Mouse (Mus musculus) gastrocnemius, adult 8-10 months (tissue): ENCODE results near the gene Efcab5. TPM values are rescaled to one million over a fixed set of nuclear protein-coding genes. Genes with fewer than 3 reads are reported as not detected.
"Not testable (repeated sequence)": the region's sequence is repeated elsewhere in the genome, so short reads cannot be mapped to it uniquely, and the experiment has no call there.

Source experiments
- DNase-seq, 2 experiments: peaks; one replicate each; pipeline ENCODE4 v3.0.0; 2022; ENCODE audit warnings: low spot score in 2 of 2
- microRNA-seq: library from miRNA; unstranded; fragments of <30 nt; microRNA quantifications from one replicate; pipeline ENCODE4 v1.2.0, GENCODE M21; 2022
- total RNA-seq, 4 experiments: library from RNA; stranded (reverse); gene quantifications; 2 replicates each; pipeline ENCODE4 v1.2.4; 2022

Efcab5 gene
- total RNA-seq, 4 experiments from 2014 or later = 0.15 to 0.27 (median 0.20) TPM

DNA sequence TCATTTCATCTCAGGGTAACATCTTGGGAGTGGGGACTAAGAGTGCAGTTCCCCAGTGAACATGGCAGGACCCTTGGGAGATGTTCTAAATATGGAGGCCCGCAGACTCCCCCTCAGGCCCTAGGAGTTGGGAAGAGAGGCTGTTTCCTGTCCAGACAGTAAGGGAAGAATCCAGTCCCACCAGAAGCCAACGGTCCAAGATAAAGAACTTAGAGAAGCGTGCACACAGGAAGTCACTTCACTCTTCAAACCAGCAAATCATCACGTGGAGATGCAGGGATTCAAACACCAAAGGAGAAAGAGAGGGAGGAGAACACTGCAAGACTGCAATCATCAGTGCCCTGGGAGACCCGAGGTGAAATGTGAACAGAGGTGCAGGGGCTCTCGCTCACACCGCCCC, 91.8 kb downstream of the Efcab5 start:
- DNase-seq = no peak

DNA sequence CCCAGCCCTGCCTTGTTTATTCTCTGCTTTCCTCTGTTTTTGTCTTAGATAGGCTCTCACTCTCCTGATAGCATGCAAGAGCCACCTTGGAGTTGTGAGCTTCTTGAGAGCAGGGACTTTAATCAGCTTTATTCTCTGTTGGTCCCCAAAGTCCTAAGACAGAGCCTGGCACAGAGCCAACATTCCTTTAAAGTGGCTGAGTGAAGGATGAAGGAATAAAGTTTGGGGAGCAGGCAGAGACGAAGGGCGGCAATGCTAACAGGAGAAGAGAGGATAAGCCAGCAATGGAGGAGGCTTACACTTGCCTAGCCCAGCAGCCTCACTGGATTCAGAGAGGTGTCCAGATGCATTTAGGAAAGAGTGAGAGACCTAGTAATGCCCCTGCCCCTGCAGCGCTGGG, 92.2 kb downstream of the Efcab5 start:
- DNase-seq = no peak

DNA sequence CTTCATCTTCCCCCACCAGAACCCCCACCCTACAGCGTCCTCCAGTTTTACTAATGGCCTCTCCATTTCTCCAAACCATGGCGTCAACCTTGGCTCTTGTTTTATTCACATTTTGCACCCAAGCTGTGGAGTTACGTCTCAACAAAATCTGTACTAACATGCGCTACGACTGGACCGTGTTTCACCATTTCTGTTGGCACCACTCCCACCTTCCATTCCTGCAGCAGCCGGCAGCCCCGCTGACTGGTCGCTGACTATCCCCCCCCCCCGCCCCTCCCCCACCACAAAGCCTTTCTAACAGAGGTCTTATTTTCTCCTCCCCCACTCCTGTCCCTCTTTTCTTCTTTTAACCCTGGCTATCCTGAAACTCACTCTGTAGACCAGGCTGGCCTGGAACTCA, 93.6 kb downstream of the Efcab5 start:
- DNase-seq = no peak

DNA sequence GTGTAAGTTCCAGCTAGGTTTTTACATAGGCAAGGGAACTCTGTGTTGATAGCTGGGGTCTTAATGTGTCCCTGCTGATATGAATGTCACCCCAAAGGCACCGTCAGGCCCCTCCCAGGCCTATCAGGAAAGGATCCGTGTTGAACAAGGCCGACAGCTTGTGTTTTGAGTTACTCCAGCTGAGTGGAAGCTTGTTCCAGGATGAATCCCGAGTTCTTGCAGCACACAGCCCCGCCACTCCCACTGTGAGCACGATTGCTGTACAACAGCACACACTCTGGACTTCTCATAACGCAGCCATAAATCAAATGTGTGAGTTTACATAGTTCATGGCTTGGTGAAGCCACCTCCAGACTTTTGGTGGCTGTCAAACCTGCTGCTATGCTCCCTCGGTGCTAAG, 94.6 kb downstream of the Efcab5 start:
- DNase-seq = no peak

DNA sequence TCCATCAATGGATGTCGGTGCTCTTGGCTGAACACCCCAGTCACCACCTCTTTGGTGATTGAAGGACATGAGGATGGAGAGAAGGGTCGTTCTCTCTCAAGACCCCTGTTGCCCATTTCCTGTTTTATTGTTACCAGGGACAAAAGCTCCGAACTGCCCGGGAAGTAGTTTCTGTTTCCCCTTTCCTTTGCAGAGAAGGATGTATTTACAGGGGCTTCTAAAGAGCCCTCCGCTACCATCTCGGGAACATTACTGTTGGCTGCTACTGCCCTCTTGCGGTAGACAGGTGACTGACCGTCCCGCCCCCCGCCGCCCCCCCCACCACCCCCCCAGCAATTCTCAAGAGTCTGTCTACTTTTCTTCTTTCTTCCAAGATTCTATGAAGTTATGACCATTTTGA, 95.6 kb downstream of the Efcab5 start:
- no peak for DNase-seq

DNA sequence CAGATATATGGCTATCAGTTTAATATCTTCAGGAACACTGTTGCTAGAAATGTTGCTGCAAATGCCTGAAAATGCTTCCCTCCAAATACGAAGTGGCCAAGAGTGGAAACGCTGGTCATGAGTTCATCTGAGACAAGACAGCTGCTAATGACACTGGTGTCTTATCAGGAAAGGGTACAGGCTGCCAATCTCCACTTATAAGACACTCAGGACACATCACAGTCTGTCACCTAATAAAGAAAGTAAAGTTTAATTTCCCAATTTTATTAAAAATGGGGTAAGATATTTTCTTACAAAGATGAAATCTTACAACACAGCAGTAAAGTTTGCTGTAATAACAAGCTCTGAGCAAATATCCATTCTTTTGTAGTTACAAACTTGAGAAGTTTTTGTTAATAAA, 99.6 kb downstream of the Efcab5 start:
- no peak for DNase-seq

DNA sequence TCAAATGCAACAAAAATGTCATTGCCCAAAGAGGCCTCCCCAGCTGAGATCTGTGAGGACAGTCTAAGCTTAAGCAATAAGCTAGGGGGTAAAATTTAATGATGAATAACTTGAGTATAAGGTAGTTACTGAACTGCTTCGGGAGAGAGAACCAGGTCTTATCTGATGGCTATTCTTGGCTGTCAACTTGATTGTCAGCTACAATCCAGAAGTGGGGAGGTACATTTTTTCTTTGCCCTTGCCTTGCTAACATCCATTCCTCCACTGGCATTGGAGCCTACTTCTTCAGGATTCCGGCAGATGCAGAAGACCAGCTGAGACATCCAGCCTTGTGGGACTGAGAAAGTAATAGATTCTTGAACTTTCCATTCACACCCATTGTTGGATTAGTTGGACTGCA, 101.8 kb downstream of the Efcab5 start:
- no peak for DNase-seq

DNA sequence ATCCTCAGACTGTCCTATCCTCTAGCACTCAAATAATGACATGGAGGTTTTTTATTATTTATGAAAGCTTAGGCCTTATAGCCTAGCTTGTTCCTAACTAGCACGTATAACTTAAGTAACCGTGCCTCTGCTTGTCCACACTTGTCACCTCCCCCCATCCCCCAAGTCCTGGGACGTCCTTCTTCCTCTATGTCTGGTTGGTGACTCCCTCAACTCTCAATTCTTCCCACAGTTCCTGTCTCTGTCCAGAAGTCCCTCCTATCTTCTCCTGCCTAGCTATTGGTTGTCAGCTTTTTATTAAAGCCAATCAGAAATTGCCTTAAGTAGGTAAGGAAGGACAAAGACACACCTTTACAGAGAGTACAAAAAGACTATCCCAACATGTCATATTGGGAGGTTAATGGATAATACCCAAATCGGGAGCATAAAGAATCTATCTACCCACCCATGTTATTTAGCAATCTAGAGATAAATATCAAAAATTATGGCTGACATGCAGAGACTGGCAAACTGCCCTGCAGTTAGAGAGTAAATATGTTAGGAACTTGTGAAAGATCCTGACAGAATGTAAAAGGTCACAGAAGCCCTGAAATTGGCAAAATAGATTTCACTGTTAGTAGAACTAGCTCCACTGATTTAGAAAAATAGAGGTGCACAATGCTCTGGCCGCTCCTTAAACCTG, 104.6 kb downstream of the Efcab5 start:
- no peak for DNase-seq

DNA sequence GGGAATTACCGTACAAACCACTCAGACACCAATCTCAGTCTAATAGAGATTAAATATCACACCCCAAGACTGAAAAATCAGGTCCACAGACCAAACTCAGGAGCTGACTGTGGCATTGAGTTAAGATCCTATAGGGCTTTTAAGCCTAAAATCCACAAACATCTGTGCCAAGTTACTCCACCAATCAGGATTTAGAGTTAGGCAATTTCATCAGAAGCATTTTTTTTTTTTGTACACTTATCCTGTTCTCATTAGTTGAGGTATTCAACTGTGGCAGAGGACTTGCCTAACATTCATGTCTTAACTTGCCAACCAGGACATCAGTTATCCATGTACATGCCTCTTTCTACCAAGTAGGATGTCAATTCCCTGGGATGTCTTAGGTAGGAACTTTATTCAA, 109.4 kb downstream of the Efcab5 start:
- no peak for DNase-seq

DNA sequence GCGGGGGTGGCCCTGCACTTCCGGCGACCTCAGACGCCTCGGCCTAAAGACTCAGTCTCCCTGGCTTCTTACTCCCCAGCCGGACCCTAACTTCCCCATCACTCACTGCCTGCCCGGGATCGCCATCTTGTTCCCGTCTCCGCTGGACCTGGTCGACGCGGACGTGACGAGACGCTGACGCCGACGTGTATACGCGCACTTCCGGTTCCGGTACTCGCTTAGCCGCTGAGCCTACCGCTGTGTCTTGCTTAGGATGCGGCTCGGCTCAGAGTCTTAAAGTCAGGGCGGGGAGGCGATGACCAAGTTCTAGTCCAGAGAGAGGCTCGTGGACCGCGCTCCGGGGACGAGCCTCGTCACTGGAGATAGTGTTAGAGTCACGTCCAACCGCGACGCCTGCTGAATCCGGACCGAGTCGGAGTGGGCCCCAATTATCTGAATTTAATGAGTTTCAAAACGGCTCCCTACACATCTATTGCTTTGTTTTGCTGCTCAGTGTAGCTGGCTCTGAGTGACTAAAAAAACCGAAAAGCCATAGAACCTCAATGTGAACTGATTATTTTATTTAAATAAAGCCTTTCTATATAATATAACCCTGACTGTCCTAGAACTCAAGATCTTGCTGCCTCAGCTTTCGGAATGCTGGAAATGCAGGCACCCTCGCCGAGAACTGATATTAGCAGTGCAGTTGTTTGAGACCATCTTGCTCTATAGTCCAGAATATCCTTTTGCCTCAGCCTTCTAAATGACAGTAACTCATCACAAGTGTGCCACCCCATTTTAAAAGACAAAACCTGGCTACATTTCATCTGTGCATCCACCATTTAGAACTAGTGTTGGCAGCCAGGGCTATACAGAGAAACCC, 110.3 kb downstream of the Efcab5 start, which contains the start of gene Nsrp1:
TSS of gene Nsrp1 (minus strand) at position 163 of the 862 bp plus-strand sequence.
- DNase-seq = peak; percentile 67 to 81

DNA sequence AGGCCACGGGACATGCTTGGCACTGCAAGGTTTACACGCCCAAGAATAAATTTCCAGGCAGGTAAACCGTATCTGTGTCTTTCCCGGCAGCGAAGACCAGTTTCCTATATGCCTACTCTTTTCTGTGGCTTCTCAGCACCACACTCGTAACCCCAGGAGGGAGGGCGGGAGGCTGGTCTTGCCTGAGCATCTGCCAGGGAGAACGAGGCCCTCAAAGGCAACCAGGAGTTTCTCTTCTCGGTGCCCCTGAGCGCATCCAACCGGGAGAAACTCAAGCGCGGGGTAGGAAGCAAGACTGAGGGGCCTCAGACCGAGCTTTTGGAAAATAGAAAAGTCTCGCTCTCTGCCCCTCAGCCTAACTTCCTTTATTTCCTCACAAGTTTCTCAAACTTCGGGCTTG, 111.0 kb downstream of the Efcab5 start:
- DNase-seq = no peak

DNA sequence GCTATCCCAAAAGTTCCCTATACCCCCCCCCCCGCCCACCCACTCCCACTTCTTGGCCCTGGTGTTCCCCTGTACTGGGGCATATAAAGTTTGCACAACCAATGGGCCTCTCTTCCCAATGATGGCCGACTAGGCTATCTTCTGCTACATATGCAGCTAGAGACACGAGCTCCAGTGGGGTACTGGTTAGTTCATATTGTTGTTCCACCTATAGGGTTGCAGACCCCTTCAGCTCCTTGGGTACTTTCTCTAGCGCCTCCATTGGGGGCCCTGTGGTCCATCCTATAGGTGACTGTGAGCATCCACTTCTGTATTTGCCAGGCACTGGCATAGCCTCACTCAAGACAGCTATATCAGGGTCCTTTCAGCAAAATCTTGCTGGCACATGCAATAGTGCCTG, 111.4 kb downstream of the Efcab5 start:
- DNase-seq = not testable (repeated sequence)

DNA sequence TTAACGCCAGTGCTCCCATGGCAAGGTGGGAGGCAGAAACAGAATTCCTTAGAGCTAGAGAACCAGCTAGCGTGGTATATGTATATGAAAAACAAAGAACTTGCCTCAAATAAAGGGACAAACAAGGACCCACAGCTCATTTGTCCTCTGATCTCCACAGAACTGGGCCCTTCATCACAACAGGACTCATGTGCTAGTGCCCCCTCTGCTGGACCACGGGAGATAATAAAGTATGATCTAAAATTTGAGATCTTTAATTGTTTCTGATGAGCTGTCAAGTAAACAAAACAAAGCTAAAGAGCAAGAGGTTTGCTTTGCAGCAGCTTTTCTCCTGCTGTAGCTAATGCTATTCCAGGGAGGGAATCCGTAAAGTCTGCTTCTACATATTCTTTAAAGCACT, 118.0 kb downstream of the Efcab5 start:
- DNase-seq = no peak

DNA sequence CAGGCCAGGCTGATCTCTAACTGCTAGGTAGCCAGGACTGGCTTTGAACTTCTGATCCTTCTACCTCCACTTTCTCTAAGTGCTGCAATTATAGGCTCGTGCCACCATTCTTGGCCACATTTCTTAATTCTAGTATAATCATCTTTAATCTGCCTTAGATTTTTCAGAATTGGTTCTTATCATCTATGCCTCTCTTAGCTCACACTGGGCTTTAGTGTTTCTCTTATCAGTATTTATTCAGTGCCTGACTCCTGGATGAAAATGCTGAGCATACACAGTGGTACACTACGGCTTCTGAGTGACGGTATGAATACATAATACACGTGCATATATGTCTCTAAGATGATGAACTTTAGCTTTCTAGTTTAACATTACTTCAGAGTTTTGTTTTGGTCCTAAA, 119.9 kb downstream of the Efcab5 start:
- no peak for DNase-seq

DNA sequence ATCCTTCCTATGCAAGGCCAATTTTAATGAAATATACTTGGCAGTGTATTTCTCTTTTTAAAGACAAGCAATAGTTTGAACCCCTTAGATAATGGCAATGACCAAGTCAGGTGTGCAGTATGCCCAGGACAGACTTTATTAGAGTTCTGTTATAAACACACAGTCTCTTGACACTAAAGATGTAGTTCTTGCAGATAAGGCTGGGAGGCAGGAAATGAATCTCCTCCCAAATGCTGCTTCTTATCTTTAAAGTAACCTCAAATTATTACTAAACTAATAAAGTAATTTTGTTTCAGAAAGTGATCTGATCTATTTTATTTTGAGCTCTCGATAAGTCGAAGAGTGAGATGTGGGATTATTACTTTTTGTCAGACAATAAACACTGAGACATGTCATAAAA, 125.4 kb downstream of the Efcab5 start:
- no peak for DNase-seq

DNA sequence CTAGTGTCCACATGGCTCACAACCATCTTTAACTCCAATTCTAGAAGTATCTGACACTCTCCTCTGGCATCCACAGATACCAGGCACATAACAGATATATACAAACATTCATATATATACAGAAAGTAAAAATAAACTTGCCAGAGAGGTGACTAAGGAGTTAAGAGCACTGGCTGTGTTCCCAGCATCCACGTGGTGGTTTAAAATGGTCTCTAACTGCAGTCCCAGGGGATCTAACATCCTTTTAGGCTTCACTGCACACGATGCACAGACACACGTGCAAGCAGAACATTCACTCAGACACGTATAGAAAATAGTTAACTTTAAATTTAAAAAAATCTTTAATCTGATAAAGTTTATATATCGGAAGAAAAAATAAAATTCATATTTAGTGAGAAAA, 126.8 kb downstream of the Efcab5 start:
- no peak for DNase-seq

DNA sequence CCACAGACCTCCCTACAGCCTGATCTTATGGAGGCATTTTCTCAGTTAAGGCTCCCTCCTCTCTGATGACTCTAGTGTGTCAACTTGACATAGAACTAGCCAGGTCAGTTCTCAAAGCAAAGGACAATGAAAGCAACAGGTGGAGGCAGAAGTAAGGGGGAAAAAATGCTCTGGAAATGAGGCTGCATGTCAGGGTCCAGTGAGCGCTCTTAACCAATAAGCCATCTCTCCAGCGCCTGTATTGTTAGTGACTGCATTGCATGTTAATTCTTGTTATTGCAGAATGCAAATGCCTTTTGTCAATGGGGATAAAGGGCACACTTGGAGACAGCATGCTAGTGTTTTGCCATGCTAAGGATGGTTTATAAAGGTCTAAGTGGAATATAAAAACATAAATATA, 146.0 kb downstream of the Efcab5 start:
- DNase-seq = no peak

DNA sequence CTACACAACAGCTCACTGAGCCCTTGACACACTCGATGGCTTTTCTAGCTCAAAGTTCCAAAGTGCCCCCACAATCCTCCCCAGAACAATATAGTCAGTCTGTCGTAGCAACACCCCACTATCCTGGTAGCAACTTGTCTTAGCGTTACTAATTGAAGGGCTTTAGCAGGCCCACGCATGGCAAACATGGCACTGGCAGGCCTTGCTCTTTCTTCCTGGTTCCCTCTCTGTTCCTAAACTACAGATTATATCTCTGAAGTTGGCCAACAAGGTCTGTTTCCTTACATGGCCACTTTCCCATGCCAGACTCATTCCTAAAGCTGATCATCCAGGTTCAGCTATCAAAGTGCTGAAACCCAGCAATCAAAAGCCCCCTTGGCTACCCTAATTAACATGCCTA, 146.9 kb downstream of the Efcab5 start:
- no peak for DNase-seq

Small RNA genes within 50 kb of the gene (microRNA-seq; reads per million reads assigned to microRNA genes)
- gene Mir423 = 1,642 reads per million, percentile 84 among the genes with 10 or more reads in this experiment

Other genes with a start within 250 kb of the Efcab5 start
- under 1 TPM; 0.15 to 0.44 (median 0.20) TPM for gene Slc6a4, start 190.4 kb downstream of the Efcab5 start, total RNA-seq
- 10 to 100 TPM; 11.8 to 15.0 (median 12.1) TPM for gene Nsrp1, start 110.5 kb downstream of the Efcab5 start, total RNA-seq
- 10 to 100 TPM; 37.3 to 44.4 (median 42.8) TPM for gene Ssh2, start 27.3 kb upstream of the Efcab5 start, total RNA-seq